Mouse (Mus musculus) cortical plate, adult 2 months (tissue): ENCODE results near the gene Sfrp5. TPM values are rescaled to one million over a fixed set of nuclear protein-coding genes. Genes with fewer than 3 reads are reported as not detected.

Source experiments
- H3K27ac ChIP-seq: fragments of 200-500 bp; 2 replicates; pipeline ENCODE4 v1.5.1; 2012; ENCODE audit warnings: low read length, control low read depth, inconsistent platforms; ENCODE audit not compliant: insufficient read depth
- H3K4me1 ChIP-seq: fragments of 200-500 bp; 2 replicates; pipeline ENCODE4 v1.6.1; 2011; ENCODE audit warnings: low read length; ENCODE audit not compliant: control insufficient read depth, insufficient read depth
- H3K4me3 ChIP-seq: fragments of 200-500 bp; 2 replicates; pipeline ENCODE4 v1.5.1; 2011; ENCODE audit warnings: mild to moderate bottlenecking, low read length, control low read depth; ENCODE audit not compliant: insufficient read depth
- CTCF ChIP-seq: fragments of 200-500 bp; IDR thresholded peaks from 2 replicates; pipeline ENCODE4 v1.5.1; 2011; ENCODE audit warnings: mild to moderate bottlenecking, control low read depth, low read length; ENCODE audit not compliant: insufficient read depth; ENCODE audit errors: extremely low read depth
- POLR2A ChIP-seq: fragments of 200-500 bp; IDR thresholded peaks from 2 replicates; pipeline ENCODE4 v1.6.1; 2011; ENCODE audit warnings: mild to moderate bottlenecking, low read length, control low read depth; ENCODE audit not compliant: insufficient read depth; ENCODE audit errors: extremely low read depth
- polyA plus RNA-seq: library from polyadenylated mRNA; depleted of rRNA; stranded (reverse); fragments of >200 nt; gene quantifications from 2 replicates; pipeline ENCODE4 v1.2.3, GENCODE M21; 2012; rRNA removed

The Sfrp5 gene
- polyA plus RNA-seq, 1 experiment: 1.9 TPM

DNA sequence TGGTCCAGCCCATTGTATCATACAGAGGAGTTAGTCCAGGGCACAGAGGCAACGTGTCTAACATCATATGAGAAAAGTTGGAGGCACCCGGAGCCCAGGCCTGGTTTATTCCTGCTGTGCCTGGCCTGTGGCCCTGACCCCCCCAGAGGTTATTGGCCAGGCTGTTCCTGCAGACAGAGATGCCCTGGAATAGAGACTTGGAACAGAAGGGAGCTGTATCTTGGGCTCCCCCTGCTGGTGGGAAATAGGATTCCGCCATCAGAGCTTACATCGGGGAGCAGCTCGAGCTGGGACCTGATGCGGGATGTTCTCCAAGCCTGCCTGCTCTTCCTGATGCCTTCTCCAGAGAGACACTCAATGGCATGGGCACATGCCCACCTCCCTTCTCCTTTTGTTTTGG, 50.1 kb downstream of the Sfrp5 start:
- H3K4me3 ChIP-seq: no peak overlapping the region
- H3K4me1 ChIP-seq: no peaks in the 10 kb centered on the region
- no peak overlapping the region for H3K27ac ChIP-seq
- TF ChIP-seq POLR2A (no peak), CTCF (peak; percentile 84)

DNA sequence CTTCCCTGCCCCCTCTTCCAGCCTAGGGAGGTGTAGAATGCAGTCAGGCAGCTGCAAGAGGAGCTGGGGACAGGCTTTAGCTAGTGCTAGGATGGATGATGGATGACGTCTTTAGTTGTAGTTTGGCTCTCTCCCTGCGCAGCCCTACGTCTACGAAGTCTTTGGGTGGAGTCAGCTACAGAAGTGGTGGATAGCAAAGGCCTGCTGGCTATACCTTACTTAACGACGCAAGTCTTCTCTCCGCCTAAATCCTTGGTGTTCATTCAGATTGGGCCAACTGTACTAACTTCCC, 53.5 kb downstream of the Sfrp5 start:
- Histone ChIP-seq H3K4me1 (peaks cover 2% of the 10 kb centered on the region; the same call in 1 of the 2 replicates), H3K27ac (peak overlapping the region; percentile 98; the same call in 1 of the 2 replicates), H3K4me3 (peak overlapping the region; percentile 65)
- no peak for TF ChIP-seq CTCF
- TF ChIP-seq POLR2A: peak; percentile 11; the same call in 1 of the 2 replicates

Other genes starting within 250 kb of the Sfrp5 start
- gene Mms19, start 221.1 kb downstream of the Sfrp5 start, polyA plus RNA-seq: 44.3 and 52.0 TPM in 2 replicates
- 14.9 and 17.4 TPM in 2 replicates for gene Ubtd1, start 220.5 kb downstream of the Sfrp5 start, polyA plus RNA-seq
- gene Ankrd2, start 166.3 kb downstream of the Sfrp5 start, polyA plus RNA-seq: 0.33 and 0.45 TPM in 2 replicates
- 1.4 and 1.9 TPM in 2 replicates for gene Hoga1, start 156.6 kb downstream of the Sfrp5 start, polyA plus RNA-seq
- gene 4933411K16Rik, start 150.0 kb downstream of the Sfrp5 start, polyA plus RNA-seq: 0.08 and 0.13 TPM in 2 replicates
- gene Morn4, start 115.9 kb downstream of the Sfrp5 start, polyA plus RNA-seq: 84.2 and 91.9 TPM in 2 replicates
- 56.8 and 57.0 TPM in 2 replicates for gene Pi4k2a, start 111.8 kb downstream of the Sfrp5 start, polyA plus RNA-seq
- 36.3 and 41.1 TPM in 2 replicates for gene Avpi1, start 73.2 kb downstream of the Sfrp5 start, polyA plus RNA-seq
- 14.4 and 16.8 TPM in 2 replicates for gene Marveld1, start 54.9 kb downstream of the Sfrp5 start, polyA plus RNA-seq
- 107 and 126 TPM in 2 replicates for gene Zfyve27, start 38.3 kb downstream of the Sfrp5 start, polyA plus RNA-seq
- 115 and 123 TPM in 2 replicates for gene Golga7b, start 45.3 kb upstream of the Sfrp5 start, polyA plus RNA-seq
- 48.1 and 53.4 TPM in 2 replicates for gene Crtac1, start 229.5 kb upstream of the Sfrp5 start, polyA plus RNA-seq